Mouse (Mus musculus) cerebellum, adult 2 months (tissue): ENCODE measurements around the gene Rps7. TPM values are rescaled to one million over a fixed set of nuclear protein-coding genes. Genes with fewer than 3 reads are reported as not detected.

Experiments
- DNase-seq, 2 experiments: peaks; one replicate each; pipeline ENCODE4 v3.0.0; 2021
- H3K27ac ChIP-seq: fragments of 200-500 bp; 2 replicates; pipeline ENCODE4 v1.5.1; 2012; ENCODE audit warnings: low read length, control low read depth, inconsistent platforms; ENCODE audit not compliant: insufficient read depth
- H3K27me3 ChIP-seq: fragments of 200-500 bp; 2 replicates; pipeline ENCODE4 v1.6.1; 2012; ENCODE audit warnings: inconsistent platforms, mild to moderate bottlenecking, low read length, moderate library complexity; ENCODE audit not compliant: control insufficient read depth, insufficient read depth
- H3K4me1 ChIP-seq: fragments of 200-500 bp; 2 replicates; pipeline ENCODE4 v1.6.1; 2011; ENCODE audit warnings: low read length; ENCODE audit not compliant: control insufficient read depth, insufficient read depth
- H3K4me3 ChIP-seq: fragments of 200-500 bp; replicated peaks from 2 replicates; pipeline ENCODE3; 2011; ENCODE audit warnings: mild to moderate bottlenecking, low read depth, low read length, control low read depth; ENCODE audit not compliant: insufficient read depth
- CTCF ChIP-seq: fragments of 200-500 bp; IDR thresholded peaks from 2 replicates; pipeline ENCODE4 v1.5.1; 2011; ENCODE audit warnings: low read depth, mild to moderate bottlenecking, control low read depth, low read length, moderate library complexity, borderline replicate concordance; ENCODE audit not compliant: insufficient read depth
- POLR2A ChIP-seq: fragments of 200-500 bp; IDR thresholded peaks from 2 replicates; pipeline ENCODE4 v1.6.1; 2011; ENCODE audit warnings: low read length, control low read depth, borderline replicate concordance; ENCODE audit not compliant: insufficient read depth
- WGBS: fragments of 180-500 bp; shearing (Covaris S2); methylation state at CpG from one replicate; pipeline ENCODE4 v1.1.7; 2018; 5-methylcytosine and 5-hydroxymethylcytosine counted together
- polyA plus RNA-seq: library from polyadenylated mRNA; depleted of rRNA; stranded (reverse); fragments of >200 nt; gene quantifications from 2 replicates; pipeline ENCODE4 v1.2.3, GENCODE M21; 2012; rRNA removed

Rps7 gene
- polyA plus RNA-seq, 1 experiment = 310 TPM

- WGBS = 8% methylated on average over 24 of the region's 24 CpGs
- H3K4me1 ChIP-seq = no peaks in the 10 kb centered on the region; the same call in 1 of the 2 replicates
- peak; percentile 93 for DNase-seq
- no peak for TF ChIP-seq POLR2A
- TF ChIP-seq CTCF = peak; percentile 97
- H3K27ac ChIP-seq = no peak overlapping the region
- no peaks in the 10 kb centered on the region for H3K27me3 ChIP-seq
- H3K4me3 ChIP-seq = peak overlapping the region; percentile 33
Observed at GRCm38 (mm10) chr12:28589090-28589868, 46.5 kb downstream of the Rps7 start.

- no peaks in the 10 kb centered on the region for H3K27me3 ChIP-seq
- no peak for DNase-seq
- H3K4me3 ChIP-seq = no peak overlapping the region
- TF ChIP-seq POLR2A (no peak), CTCF (no peak)
- H3K4me1 ChIP-seq = no peaks in the 10 kb centered on the region; the same call in 1 of the 2 replicates
- no peak overlapping the region for H3K27ac ChIP-seq
- 47% methylated on average over 6 of the region's 6 CpGs for WGBS
Observed at GRCm38 (mm10) chr12:28587949-28588348, 47.8 kb downstream of the Rps7 start.

- Histone ChIP-seq H3K4me3 (no peak overlapping the region), H3K27me3 (no peaks in the 10 kb centered on the region), H3K27ac (no peak overlapping the region), H3K4me1 (no peaks in the 10 kb centered on the region)
- 11% methylated on average over 3 of the region's 3 CpGs for WGBS
- no peak for TF ChIP-seq CTCF
- no peak for TF ChIP-seq POLR2A
- no peak for DNase-seq
Observed at GRCm38 (mm10) chr12:28584036-28584435, 51.7 kb downstream of the Rps7 start.

GRCm38 (mm10) chr12:28582423-28582822 is 53.3 kb downstream of the Rps7 start, which contains the start of gene Allc:
Allc (minus strand) TSS chr12:28582523.
- H3K27me3 ChIP-seq = no peaks in the 10 kb centered on the region
- TF ChIP-seq POLR2A (no peak), CTCF (no peak)
- no peak within 1 kb of the TSS for H3K27ac ChIP-seq
- no peak for DNase-seq
- H3K4me1 ChIP-seq = no peaks in the 10 kb centered on the region
- H3K4me3 ChIP-seq = no peak within 1 kb of the TSS
- 92% methylated on average over 8 of the region's 8 CpGs for WGBS

Other genes starting within 250 kb of the Rps7 start
- not detected in 2 replicates for gene Dcdc2c, start 83.6 kb downstream of the Rps7 start, polyA plus RNA-seq
- gene Allc, start 53.4 kb downstream of the Rps7 start, polyA plus RNA-seq = not detected in 2 replicates
- 0.79 and 1.0 TPM in 2 replicates for gene Colec11, start 12.6 kb downstream of the Rps7 start, polyA plus RNA-seq
- 17.5 and 19.6 TPM in 2 replicates for gene Rnaseh1, start 13.6 kb upstream of the Rps7 start, polyA plus RNA-seq
- gene Adi1, start 39.3 kb upstream of the Rps7 start, polyA plus RNA-seq = 60.5 and 67.3 TPM in 2 replicates
- 49.4 and 50.8 TPM in 2 replicates for gene Trappc12, start 114.5 kb upstream of the Rps7 start, polyA plus RNA-seq
- 40.6 and 42.2 TPM in 2 replicates for gene Eipr1, start 115.8 kb upstream of the Rps7 start, polyA plus RNA-seq